Mouse (Mus musculus) monocyte, adult 5-6 weeks (primary cell): ENCODE measurements around the gene Grn. TPM values are rescaled to one million over a fixed set of nuclear protein-coding genes. Genes with fewer than 3 reads are reported as not detected.

Source experiments
- ATAC-seq: fragments of 153-309, 156-312 bp; replicated peaks from 2 replicates; pipeline ENCODE4 v1.8.0; 2017; ENCODE audit warnings: mild to moderate bottlenecking; ENCODE audit not compliant: low TSS enrichment, insufficient number of reproducible peaks, severe bottlenecking, poor library complexity, low FRiP score
- total RNA-seq: library from RNA; stranded (forward); fragments of 200-1000, 200-491, 200-594 nt; gene quantifications from 3 replicates; pipeline ENCODE4 v1.2.3, GENCODE M21; 2017

Gene Grn
- total RNA-seq, 1 experiment from 2014 or later, result 97.9 TPM

DNA sequence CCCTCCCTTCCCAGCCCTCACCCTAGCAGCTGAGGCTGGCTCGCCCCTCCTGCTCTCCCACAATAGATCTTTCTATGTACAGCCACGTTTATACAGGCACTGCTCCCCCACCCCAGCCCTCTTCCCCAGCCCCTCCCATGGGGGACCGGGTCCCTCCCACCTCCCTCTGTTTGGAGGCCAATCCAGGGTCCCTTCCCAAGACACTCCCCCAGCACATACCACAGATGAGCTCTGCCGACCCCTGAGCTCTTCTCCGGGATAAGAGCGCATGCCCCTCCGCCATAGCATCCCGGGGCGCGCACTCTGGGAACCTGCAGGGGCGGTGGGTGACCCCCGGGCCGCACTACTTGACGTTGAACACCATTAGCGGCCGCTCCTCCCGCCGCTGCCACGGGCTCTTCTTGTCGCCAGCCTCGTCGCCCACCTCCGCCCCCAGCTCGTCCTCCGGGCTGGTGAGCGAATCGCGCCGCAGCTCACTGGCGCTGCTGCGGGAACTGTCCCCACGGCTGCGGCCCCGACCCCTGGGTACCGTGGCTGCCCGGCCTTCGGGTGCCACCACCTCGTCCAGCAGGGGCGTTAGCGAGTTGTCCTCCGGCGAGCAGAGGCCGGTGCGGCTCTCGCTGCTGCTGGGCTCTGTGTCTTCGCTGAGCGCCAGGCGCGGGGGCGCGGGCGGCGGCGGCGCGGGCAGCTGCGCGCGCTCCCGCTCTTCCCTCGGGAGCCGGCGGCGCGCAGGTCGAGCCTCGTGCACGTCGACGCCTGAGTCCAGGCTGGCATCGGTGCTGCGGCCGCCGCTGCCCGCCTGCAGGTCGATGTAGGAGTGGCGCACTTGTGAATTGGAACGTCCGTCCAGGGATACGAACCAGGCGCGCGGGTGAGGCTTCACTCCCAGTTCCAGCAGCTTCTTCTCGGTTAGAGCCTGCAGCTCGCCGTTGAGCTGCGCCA lies 7.3 kb downstream of the Grn start:
- ATAC-seq, result no peak

GRCm38 (mm10) chr11:102438212-102439092 lies 8.3 kb downstream of the Grn start:
- ATAC-seq, result no peak

GRCm38 (mm10) chr11:102439093-102440082 lies 9.3 kb downstream of the Grn start:
- no peak for ATAC-seq

DNA sequence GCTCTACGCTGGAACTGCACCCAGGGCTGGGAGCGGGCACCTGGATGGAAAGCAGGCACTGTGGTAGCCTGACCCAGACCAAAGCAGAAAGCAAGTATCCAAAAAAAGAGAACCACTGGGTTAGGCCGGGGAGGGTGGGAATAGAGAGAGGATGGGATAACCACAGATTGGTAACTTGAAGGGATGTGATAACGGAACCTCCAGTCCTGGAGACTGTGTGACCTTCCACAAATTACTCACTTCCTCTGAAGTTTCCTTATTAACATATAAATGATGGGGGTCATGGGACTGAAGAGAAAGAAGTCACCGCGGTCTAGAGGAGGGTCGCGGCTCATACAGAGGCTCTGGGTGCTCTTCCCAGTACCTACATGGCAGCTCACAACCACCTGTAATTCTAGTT lies 10.1 kb downstream of the Grn start:
- no peak for ATAC-seq

- ATAC-seq, result no peak
Observed at GRCm38 (mm10) chr11:102441434-102441833, 11.3 kb downstream of the Grn start.

DNA sequence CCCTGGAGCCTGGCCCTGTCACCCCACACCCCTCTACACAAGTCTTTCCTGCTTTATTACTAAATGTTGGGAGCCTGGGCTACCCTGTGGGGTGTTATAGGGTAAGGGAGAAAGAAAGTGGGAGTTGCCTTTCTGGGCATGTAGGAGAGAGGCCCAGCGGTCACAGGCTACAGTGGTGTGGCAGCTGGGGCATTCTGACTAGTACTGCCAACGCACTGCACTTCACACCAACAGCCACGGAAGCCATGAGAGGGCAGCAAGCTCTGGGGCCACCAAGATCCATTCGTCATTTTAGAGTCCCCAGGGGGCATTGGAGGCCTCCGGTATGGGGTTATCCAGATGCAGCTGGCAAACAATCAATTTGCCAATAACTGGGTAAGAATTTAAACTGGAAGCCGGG lies 12.0 kb downstream of the Grn start:
- ATAC-seq, result no peak

GRCm38 (mm10) chr11:102443740-102444139 lies 13.6 kb downstream of the Grn start:
- ATAC-seq, result no peak

- no peak for ATAC-seq
Observed at GRCm38 (mm10) chr11:102444321-102444720, 14.2 kb downstream of the Grn start.

DNA sequence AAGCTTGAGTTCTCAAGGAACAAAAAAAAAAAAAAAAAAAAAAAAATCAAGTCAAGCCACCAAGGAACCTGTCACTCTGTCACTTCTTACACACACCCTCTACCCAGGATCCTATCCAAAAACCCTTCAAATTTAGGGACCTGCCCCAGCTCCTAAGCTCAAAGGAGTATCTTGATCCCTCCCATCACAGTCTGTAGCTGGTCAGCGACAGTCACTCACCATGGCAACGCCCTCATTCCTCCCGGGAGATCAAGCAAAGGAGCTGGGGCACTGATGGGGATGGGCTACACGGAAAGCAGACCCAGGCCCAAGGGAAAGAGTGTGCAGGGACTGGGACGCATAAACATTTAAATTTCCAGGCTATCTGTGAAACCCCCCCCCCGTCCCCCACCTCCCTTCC lies 14.7 kb downstream of the Grn start:
- ATAC-seq, result no peak

- no peak for ATAC-seq
Observed at GRCm38 (mm10) chr11:102445264-102445890, 15.3 kb downstream of the Grn start.

GRCm38 (mm10) chr11:102445891-102446361 lies 15.8 kb downstream of the Grn start:
- ATAC-seq, result no peak

DNA sequence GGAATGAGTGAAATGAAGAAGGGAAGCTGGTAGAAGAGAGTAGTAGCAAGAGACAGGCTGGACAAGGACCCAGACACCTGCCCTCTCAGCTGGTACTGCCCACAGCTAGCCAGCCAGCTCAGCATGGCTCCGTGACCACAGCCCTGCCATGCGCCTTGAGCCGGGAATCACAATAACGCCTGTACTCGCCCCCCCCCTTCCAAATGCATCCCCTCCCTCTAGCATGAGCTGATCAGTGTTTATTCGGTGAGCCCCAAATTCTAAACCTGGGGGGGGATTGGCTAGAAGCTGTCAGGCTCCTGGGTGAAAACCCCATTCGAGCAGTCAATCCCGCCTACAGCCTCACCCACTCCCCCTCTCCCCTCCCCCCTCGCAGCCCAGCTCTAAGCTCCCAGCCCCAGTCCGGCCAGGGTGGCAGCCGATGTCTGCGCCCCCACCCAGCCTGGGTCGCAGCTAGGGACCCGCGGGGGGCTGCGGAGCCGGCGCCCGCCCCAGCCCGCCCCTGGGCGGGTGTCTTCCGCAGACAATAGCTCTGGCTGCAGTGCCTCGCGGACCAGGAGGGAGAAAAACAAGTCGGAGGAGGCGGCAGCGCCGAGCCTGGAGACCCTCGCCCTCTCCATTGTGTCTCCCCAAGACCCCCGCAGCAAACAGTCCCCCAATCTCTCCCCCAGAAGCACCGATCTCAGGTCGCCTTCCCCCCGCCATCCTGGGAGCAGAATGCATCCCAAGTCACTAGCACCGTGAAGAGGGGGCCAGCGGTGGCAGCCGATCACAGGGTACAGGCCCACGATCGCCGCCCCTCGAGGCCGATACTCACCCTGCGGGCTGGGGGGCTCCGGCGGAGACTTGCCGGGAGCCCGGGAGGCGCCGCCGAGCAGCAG lies 16.7 kb downstream of the Grn start:
- no peak for ATAC-seq

DNA sequence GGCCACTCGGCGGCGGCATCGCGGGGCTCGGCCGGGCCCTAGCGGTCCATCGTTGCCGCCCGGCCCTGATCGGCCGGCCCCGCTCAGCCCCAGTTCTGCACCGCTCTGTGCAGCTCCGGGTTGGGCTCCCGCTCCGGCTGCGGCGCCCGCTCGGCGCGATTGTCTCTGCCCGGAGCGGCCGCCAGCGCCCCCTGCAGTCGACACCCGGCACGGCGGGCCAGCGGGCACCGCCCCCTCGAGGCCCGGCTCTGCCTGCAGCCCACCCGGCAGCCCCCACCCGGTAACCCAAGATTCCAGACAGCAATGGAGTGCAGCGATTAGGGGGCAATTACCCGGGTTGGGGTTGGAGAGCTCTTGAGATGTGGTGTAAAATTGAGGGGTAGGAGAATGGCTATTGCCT lies 17.4 kb downstream of the Grn start, which contains the start of gene Fam171a2:
Fam171a2 (minus strand) TSS at position 186 of the 400 bp plus-strand sequence.
- no peak for ATAC-seq

DNA sequence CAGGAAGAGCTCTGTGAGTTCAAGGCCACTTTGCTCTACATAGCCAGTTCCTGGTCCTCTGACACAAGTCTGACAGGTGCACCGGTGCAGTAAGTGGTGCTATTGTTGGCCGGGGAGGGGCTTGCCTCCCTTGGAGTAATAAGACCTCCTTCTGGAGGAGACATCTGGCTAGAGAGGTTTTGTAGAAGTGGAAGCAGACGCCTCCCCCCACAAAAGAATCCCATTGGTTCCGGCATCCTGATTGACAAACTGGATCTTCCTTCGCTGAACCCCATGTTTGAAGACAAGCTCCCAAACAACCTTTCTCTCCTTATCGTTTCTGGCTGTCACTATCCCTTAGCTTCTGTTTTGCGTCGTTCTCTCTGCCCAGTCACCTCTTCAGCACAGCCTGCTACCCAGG lies 18.2 kb downstream of the Grn start:
- ATAC-seq, result no peak

- ATAC-seq, result no peak
Observed at GRCm38 (mm10) chr11:102449043-102450008, 19.2 kb downstream of the Grn start.

DNA sequence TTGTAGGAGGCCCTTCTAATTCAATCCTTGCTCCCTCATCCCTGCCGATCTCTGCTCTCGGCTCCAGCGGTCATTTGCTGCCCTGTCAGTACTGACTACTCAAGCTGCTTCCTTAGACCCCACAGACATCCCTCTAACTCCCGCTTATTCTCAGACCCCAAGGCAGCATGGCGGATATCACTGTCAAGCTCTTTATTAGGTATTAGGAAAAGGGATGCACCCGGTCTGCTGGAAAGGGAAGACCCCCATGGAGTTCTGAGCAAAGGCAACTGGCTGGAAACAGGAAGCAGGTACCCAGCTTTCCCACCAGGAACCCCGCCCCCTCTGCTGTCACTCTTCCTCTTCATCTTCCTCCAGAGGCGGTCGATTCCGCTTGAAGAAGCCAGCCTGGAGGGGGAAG lies 23.0 kb downstream of the Grn start:
- ATAC-seq, result no peak
